Mouse (Mus musculus): ENCODE data around the gene Inpp1. TPM values are rescaled to one million over a fixed set of nuclear protein-coding genes. Genes with fewer than 3 reads are reported as not detected.

Gene Inpp1
- polyA plus RNA-seq, 1 experiment from 2014 or later: 17.2 TPM

DNA sequence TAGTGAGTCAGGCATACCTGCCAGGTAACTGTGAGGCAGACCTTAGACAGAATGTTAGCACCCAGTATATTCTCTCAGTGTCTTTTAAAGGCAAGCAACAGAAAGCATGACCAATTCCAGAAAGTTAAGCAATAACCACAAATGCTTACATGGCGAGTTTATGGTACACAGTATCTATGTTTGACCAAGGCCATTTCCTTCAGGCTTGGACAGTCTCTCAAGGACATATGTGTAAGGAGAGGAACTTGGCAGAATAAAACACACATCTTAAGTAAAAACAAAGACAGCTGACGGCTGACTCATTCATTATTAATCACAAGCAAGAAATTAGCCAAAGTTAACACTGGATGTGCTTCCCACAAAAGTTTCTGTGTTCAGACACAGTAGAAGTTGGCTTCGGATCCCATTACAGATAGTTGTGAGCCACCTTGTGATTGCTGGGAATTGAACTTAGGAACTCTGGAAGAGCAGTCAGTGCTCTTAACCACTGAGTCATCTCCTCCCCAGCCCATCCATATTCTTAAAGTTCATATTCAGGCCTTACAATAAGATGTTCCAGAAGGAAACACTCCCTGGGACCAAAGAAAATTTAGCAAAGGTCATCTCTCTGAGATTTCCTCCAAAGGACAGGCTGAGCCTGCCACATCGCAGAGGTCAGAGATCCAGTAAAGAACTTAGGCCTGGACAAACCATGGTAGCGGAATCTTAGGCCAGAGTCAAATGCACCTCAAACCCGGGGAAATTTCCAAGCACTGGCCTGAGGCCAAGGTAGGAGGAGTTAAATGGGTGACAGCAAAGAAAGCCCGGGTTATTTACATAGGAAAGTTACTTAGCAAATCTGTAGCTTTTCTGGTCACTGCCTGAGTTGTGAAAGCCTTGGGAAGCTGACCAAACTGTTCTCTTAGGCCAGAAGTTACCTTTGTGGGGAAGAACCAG lies 52.0 kb downstream of the Inpp1 start:
- 83% methylated on average over 7 of the region's 7 CpGs for WGBS
- Histone ChIP-seq H3K9me3 (no peaks in the 10 kb centered on the region), H3K4me3 (no peak overlapping the region), H3K4me2 (replicated peaks) (no peak overlapping the region), H3K27ac (replicated peaks) (no peak overlapping the region), H3K36me3 (no peaks in the 10 kb centered on the region), H3K4me1 (no peaks in the 10 kb centered on the region), H3K27me3 (no peaks in the 10 kb centered on the region), H3K9ac (replicated peaks) (no peak overlapping the region)
- no peak for ATAC-seq (ENCODE audit: low FRiP score, low read depth)

- Histone ChIP-seq H3K4me1 (no peaks in the 10 kb centered on the region), H3K9me3 (no peaks in the 10 kb centered on the region), H3K27ac (replicated peaks) (no peak overlapping the region), H3K9ac (replicated peaks) (no peak overlapping the region), H3K4me2 (replicated peaks) (no peak overlapping the region), H3K36me3 (no peaks in the 10 kb centered on the region), H3K27me3 (no peaks in the 10 kb centered on the region), H3K4me3 (no peak overlapping the region)
- ATAC-seq (ENCODE audit: low FRiP score, low read depth): no peak
- WGBS: 75% methylated on average over 4 of the region's 4 CpGs
These were observed 53.3 kb downstream of the Inpp1 start for GRCm38 (mm10) chr1:52763894-52764809.

DNA sequence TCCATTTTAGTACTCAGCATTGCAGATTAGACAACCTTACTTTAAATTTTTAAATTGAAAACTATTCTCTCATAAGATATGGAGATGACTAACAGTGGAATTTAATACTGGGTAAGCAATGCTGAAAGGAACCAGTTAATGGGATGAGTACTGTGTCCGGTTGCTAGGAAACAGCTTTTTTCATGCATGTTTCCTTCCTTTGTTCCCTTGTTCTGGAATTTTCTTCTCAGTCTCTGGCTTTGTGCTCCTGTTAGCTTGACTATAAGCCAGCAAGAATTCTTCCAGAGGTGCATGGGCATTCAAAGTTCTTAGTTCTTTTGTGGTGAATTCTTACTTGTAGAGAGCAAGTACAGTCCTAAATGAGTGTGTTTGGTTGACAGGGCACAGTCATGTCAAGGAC lies 59.3 kb downstream of the Inpp1 start:
- no peaks in the 10 kb centered on the region for H3K9me3 ChIP-seq
- no peak overlapping the region for H3K27ac ChIP-seq (replicated peaks)
- no peak overlapping the region for H3K9ac ChIP-seq (replicated peaks)

GRCm38 (mm10) chr1:52754331-52754730 lies 63.2 kb downstream of the Inpp1 start:
- Histone ChIP-seq H3K27me3 (no peaks in the 10 kb centered on the region), H3K36me3 (no peaks in the 10 kb centered on the region), H3K9me3 (no peaks in the 10 kb centered on the region), H3K4me1 (no peaks in the 10 kb centered on the region), H3K4me2 (replicated peaks) (no peak overlapping the region), H3K27ac (replicated peaks) (no peak overlapping the region), H3K4me3 (no peak overlapping the region), H3K9ac (replicated peaks) (no peak overlapping the region)
- ATAC-seq (ENCODE audit: low FRiP score, low read depth): no peak
- WGBS: 86% methylated on average over 1 of the region's 1 CpGs

More for the DNA sequence above, 59.3 kb downstream of the Inpp1 start:
- Histone ChIP-seq H3K4me3 (no peak overlapping the region), H3K4me1 (no peaks in the 10 kb centered on the region), H3K36me3 (no peaks in the 10 kb centered on the region), H3K4me2 (replicated peaks) (no peak overlapping the region), H3K27me3 (no peaks in the 10 kb centered on the region)
- 76% methylated on average over 1 of the region's 1 CpGs for WGBS
- ATAC-seq (ENCODE audit: low FRiP score, low read depth): peak; percentile 65; the same call in 1 of the 2 replicates

GRCm38 (mm10) chr1:52753828-52754227 lies 63.7 kb downstream of the Inpp1 start:
- no peak for ATAC-seq (ENCODE audit: low FRiP score, low read depth)
- H3K4me1 ChIP-seq: no peaks in the 10 kb centered on the region
- H3K27me3 ChIP-seq: no peaks in the 10 kb centered on the region
- no peak overlapping the region for H3K9ac ChIP-seq (replicated peaks)
- H3K4me3 ChIP-seq: no peak overlapping the region
- no peak overlapping the region for H3K4me2 ChIP-seq (replicated peaks)
- 87% methylated on average over 2 of the region's 2 CpGs for WGBS
- no peaks in the 10 kb centered on the region for H3K9me3 ChIP-seq
- no peaks in the 10 kb centered on the region for H3K36me3 ChIP-seq
- no peak overlapping the region for H3K27ac ChIP-seq (replicated peaks)

DNA sequence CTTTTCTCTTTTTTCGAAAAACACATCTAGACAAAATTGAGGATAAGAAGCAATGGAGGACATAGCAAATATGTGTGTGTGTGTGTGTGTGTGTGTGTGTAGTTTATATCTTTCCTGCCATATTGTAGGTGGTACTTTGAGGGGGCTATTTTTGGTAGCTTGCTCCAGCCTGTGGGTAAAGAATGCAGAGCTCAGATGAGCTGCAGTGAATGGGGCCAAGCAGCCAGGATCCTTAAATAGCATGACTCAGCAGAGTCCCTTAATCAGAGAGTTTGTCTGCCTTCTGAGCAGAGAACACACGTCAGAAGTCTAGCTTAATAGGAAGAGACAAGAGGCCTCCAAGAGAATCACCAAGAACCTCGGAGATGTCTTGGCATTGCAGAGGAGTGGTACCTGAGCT lies 64.8 kb downstream of the Inpp1 start:
- Histone ChIP-seq H3K27me3 (no peaks in the 10 kb centered on the region), H3K27ac (replicated peaks) (no peak overlapping the region), H3K4me3 (no peak overlapping the region), H3K9ac (replicated peaks) (no peak overlapping the region), H3K36me3 (no peaks in the 10 kb centered on the region), H3K4me1 (no peaks in the 10 kb centered on the region), H3K4me2 (replicated peaks) (no peak overlapping the region), H3K9me3 (no peaks in the 10 kb centered on the region)
- WGBS: 72% methylated on average over 3 of the region's 3 CpGs
- no peak for ATAC-seq (ENCODE audit: low FRiP score, low read depth)

- WGBS: 83% methylated on average over 1 of the region's 1 CpGs
- H3K9ac ChIP-seq (replicated peaks): no peak overlapping the region
- no peak for ATAC-seq (ENCODE audit: low FRiP score, low read depth)
- H3K9me3 ChIP-seq: no peaks in the 10 kb centered on the region
- H3K4me2 ChIP-seq (replicated peaks): no peak overlapping the region
- no peak overlapping the region for H3K27ac ChIP-seq (replicated peaks)
- H3K27me3 ChIP-seq: no peaks in the 10 kb centered on the region
- H3K36me3 ChIP-seq: no peaks in the 10 kb centered on the region
- H3K4me1 ChIP-seq: no peaks in the 10 kb centered on the region
- no peak overlapping the region for H3K4me3 ChIP-seq
These were observed 65.9 kb downstream of the Inpp1 start for GRCm38 (mm10) chr1:52751634-52752033.

GRCm38 (mm10) chr1:52749978-52750377 lies 67.5 kb downstream of the Inpp1 start:
- no peak for ATAC-seq (ENCODE audit: low FRiP score, low read depth)
- H3K4me2 ChIP-seq (replicated peaks): no peak overlapping the region
- H3K4me3 ChIP-seq: no peak overlapping the region
- no peaks in the 10 kb centered on the region for H3K4me1 ChIP-seq
- H3K27ac ChIP-seq (replicated peaks): no peak overlapping the region
- no peaks in the 10 kb centered on the region for H3K27me3 ChIP-seq
- H3K36me3 ChIP-seq: no peaks in the 10 kb centered on the region
- H3K9me3 ChIP-seq: no peaks in the 10 kb centered on the region
- H3K9ac ChIP-seq (replicated peaks): no peak overlapping the region
- 85% methylated on average over 1 of the region's 1 CpGs for WGBS

GRCm38 (mm10) chr1:52748260-52748659 lies 69.2 kb downstream of the Inpp1 start:
- H3K27me3 ChIP-seq: no peaks in the 10 kb centered on the region
- no peak overlapping the region for H3K9ac ChIP-seq (replicated peaks)
- WGBS: 31% methylated on average over 3 of the region's 3 CpGs
- H3K27ac ChIP-seq (replicated peaks): no peak overlapping the region
- H3K4me3 ChIP-seq: no peak overlapping the region
- no peak overlapping the region for H3K4me2 ChIP-seq (replicated peaks)
- no peak for ATAC-seq (ENCODE audit: low FRiP score, low read depth)
- H3K36me3 ChIP-seq: no peaks in the 10 kb centered on the region
- no peaks in the 10 kb centered on the region for H3K4me1 ChIP-seq
- H3K9me3 ChIP-seq: no peaks in the 10 kb centered on the region

GRCm38 (mm10) chr1:52742567-52742966 lies 74.9 kb downstream of the Inpp1 start:
- no peak overlapping the region for H3K9ac ChIP-seq (replicated peaks)
- ATAC-seq (ENCODE audit: low FRiP score, low read depth): no peak
- no peaks in the 10 kb centered on the region for H3K36me3 ChIP-seq

More at GRCm38 (mm10) chr1:52742567-52742966, 74.9 kb downstream of the Inpp1 start:
- Histone ChIP-seq H3K9me3 (no peaks in the 10 kb centered on the region), H3K4me2 (replicated peaks) (no peak overlapping the region), H3K4me1 (no peaks in the 10 kb centered on the region), H3K27ac (replicated peaks) (no peak overlapping the region), H3K4me3 (no peak overlapping the region), H3K27me3 (no peaks in the 10 kb centered on the region)
- 90% methylated on average over 5 of the region's 5 CpGs for WGBS

All from midbrain, embryonic 12.5 days (tissue).